Mouse (Mus musculus) spleen, adult 18-20 months (tissue): ENCODE measurements around the gene Cactin.

Experiments used
- DNase-seq, 2 experiments: peaks; one replicate each; pipeline ENCODE4 v3.0.0; 2022; ENCODE audit warnings: mixed read lengths in 2 of 2

Gene Cactin

GRCm38 (mm10) chr10:81298369-81299100, 22.4 kb upstream of the Cactin start:
- peak; percentile 58 to 70 for DNase-seq

DNA sequence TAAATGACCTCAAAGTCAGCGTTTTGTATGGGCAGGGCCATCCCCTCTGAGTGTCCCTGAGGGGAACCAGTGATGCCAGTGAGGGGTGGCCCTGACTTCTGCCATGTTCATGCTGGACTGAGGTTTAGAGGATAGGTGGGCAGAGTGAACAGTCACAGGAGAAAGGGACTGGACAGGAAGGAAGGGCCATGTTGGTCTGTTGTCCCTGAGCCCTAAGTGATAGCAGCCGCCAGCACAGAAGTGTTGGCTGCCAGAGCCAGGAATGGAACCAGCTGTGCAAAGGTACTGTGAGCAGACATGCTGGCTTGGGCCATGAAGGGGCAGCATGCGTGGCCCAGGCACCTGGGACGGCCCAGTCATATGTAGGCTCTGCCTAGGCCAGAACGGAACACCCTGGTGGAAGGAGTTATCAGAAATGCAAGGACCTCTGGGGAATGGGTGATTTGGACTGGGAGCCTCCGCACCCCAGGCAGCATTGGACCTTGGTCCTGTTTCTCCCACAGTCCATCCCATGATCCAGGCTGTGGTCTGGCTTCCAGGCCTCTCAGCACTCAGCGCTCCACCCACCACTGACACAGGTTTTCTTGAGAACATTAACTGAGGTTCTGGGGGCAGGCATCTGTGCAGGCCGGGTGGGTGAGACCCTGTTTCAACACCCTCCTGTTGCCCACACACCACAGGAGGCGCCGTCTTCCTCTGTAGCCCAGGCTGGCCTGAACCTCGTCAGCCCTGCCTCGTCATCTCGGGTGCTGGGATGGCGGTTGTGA, 21.1 kb upstream of the Cactin start:
- no peak for DNase-seq

GRCm38 (mm10) chr10:81300352-81300907, 20.5 kb upstream of the Cactin start:
- DNase-seq, result no peak

GRCm38 (mm10) chr10:81301321-81301720, 19.6 kb upstream of the Cactin start:
- DNase-seq, result no peak

DNA sequence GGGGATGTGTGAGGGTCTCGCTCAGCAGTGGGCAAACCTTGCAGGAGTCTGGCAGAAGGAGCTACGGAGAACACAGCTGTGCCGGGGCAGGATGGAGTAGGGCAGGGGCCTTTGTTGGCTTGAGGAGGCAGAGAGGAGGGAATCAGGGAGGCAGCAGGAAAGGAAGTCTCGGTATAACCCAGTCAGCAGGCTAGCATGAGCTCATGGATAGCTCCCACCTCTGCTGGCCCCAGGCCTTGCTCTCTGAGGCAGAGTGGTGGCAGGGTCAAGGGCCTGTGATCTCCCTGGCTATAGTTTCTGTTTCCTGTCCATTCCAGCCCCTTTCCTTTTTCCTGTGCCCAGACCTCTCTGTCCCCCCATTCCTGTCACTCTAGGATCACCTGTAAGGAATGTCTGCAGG, 18.6 kb upstream of the Cactin start:
- DNase-seq, result no peak

GRCm38 (mm10) chr10:81302781-81303218, 18.1 kb upstream of the Cactin start:
- DNase-seq, result no peak

GRCm38 (mm10) chr10:81303258-81303657, 17.6 kb upstream of the Cactin start:
- DNase-seq, result no peak

DNA sequence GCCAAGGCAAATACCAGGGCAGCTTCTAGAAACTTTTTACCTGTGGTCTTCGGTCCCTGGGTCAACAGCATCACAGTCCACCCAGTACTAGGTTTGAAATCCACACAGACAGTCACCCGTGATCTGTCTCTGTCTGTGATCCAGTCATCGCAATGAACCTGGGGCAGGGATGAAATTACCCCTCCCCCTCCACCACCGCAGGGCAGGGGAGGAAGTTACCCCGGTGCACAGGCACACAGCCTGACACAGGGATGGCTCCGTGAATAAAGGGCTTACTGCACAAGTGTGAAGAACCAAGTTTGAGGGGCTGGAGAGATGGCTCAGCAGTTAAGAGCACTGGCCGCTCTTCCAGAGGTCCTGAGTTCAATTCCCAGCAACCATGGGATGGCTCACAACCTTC, 17.1 kb upstream of the Cactin start:
- peak in 1 of 2 experiments; percentile 55 for DNase-seq

- DNase-seq, result peak in 1 of 2 experiments; percentile 65
Measured at GRCm38 (mm10) chr10:81304597-81305238, 16.2 kb upstream of the Cactin start.

- DNase-seq, result no peak
Measured at GRCm38 (mm10) chr10:81305663-81306062, 15.2 kb upstream of the Cactin start.

GRCm38 (mm10) chr10:81306173-81306668, 14.7 kb upstream of the Cactin start:
- DNase-seq, result no peak

DNA sequence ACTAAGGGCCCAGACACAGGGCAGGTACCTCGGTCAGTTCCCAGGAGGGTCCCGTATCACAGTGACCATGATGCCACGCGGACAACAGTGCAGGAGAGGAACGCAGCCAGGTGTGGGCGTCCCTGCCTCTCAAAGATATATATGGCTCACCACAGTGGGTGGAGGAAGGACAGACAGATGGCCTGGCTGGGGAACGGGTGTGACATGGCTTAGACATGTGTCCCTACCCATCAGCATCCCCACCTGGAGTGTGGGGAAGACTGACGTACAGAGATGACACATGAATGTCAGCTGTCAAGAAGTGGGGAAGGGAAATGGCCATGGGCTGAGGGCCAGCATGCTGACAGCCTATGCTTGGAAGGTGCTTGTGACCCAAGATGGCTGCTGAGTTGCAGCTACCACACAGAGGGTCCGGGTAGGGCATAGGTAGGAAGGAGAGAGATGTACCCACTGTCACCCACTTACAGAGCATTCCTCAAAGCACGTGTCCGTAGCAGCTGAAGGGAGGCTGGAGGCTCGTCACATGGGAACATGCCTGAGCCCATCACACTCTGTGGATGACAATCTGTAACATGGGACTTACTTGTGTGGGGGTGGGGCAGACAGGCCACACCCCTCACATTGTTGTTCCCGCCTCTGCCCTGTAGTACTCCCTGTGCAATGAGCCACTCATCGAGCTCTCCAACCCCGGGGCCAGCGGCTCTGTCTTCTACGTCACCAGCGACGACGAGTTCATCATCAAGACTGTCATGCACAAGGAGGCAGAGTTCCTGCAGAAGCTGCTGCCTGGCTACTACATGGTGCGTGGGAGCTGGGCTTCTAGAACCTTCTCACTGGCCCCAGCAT, 13.8 kb upstream of the Cactin start:
- no peak for DNase-seq

DNA sequence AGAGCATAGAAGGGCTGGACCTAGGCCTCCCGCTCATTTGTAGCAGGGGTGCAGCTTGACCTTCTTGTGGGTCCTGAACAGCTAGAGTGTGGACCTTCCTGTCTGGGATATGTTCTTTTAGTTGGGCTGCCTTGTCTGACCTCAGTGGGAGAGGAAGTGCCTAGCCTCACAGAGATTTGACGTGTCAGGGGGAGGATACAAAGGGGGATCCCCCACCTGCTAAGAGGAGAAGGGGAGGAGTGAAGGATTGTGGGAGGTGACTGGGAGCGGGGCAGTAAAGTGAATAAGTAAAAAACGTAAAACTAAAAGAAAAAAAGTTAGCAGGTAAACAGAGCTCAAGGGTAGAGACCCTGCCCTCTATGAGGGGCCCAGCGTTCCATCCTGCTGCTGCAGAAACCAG, 11.3 kb upstream of the Cactin start:
- no peak for DNase-seq

GRCm38 (mm10) chr10:81313581-81313980, 7.3 kb upstream of the Cactin start:
- DNase-seq, result no peak

GRCm38 (mm10) chr10:81314201-81314600, 6.7 kb upstream of the Cactin start:
- DNase-seq, result no peak

DNA sequence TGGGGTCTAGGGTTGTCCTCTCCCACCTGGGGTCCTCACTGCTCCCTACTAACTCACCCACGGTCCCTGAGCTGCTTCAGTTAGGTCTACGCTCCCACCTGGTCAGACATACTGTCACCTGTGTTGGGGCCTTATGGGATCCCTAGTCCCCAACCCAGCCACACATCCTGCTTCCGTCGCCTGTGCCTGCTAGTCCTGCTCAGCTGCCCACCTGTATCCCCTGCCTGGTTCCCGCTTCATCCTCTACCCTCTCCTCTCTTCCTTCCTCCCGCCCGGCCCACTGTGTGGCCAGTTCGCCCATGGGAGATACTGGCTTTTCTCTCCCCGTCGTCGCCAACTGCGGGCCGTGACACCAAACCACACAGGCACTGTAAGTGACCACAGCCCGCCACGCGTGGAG, 5.3 kb upstream of the Cactin start:
- no peak for DNase-seq

- DNase-seq, result no peak
Measured at GRCm38 (mm10) chr10:81316338-81317060, 4.4 kb upstream of the Cactin start.

DNA sequence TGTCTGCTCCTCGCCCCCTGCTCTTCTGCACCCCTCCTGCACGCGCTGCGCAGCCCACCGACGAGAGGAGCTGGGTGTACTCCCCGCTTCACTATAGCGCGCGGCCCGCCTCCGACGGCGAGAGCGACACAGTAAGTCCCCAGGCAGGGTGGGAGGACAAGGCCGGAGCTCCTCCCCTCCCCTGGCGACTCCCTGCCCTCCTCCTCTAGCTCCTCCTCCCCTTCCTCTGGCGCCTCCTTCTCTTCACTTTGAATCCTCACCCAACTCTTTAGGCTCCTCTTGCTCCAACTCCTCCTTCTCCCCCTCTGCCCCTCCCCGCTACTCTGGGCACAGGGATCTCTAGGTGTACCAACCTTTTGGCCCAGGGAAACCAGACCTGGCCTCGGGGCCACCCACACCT, 3.6 kb upstream of the Cactin start:
- DNase-seq, result no peak

DNA sequence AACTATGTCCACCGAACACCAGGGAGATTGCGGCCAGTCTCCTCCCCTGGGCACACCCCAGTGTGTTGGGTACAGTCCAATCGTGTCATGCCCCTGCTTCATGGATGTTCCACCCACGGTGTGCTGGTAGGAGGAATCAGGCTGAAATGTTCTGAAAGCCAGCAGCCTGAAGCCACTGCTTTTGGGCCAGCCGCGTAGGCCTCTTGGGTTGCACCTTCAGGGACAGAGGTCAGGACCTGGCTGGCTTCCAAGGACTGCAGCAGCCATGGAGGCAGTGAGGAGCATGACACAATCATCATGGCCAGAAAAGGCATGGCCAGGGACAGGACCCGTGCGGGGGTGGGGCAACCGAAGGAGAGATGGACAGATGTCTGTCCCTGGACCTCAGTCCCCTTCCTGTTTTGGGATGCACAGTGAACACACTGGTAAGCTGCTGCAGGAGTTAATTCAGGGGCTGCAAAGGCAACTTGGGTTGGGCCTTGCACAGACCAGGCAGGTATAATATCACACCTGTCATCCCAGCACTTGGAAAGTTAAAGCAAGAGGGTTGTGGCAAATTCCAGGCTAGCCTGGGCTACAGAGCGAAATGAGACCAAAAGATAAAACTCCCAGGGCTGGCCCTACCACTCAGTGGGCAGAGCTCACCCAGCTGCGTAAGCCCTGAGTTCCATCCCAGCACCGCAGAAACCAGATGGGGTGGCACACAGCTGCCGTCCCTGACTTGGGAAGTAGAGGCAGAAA, 2.1 kb upstream of the Cactin start:
- DNase-seq, result no peak

GRCm38 (mm10) chr10:81319330-81319699, 1.6 kb upstream of the Cactin start:
- DNase-seq, result no peak
